Mouse (Mus musculus) brain, embryonic 14.5 days (tissue): Measurements from ENCODE around the gene Wbp11. TPM values are rescaled to one million over a fixed set of nuclear protein-coding genes. Genes with fewer than 3 reads are reported as not detected.
A peak's percentile ranks its signal among the peaks of the same experiment; 100 is the strongest.

Experiments used
- DNase-seq: peaks from one replicate; pipeline ENCODE4 v3.0.0-alpha.2; 2011; ENCODE audit warnings: low read depth
- CTCF ChIP-seq: fragments of 200-500 bp; IDR thresholded peaks from 2 replicates; pipeline ENCODE4 v1.5.1; 2012; ENCODE audit warnings: inconsistent platforms, mild to moderate bottlenecking, moderate library complexity, borderline replicate concordance; ENCODE audit not compliant: insufficient read depth, insufficient read length; ENCODE audit errors: extremely low read depth
- POLR2A ChIP-seq: fragments of 200-500 bp; IDR thresholded peaks from 2 replicates; pipeline ENCODE4 v1.6.1; 2012; ENCODE audit warnings: mild to moderate bottlenecking, inconsistent platforms, borderline replicate concordance; ENCODE audit not compliant: poor library complexity, insufficient read depth, insufficient read length, severe bottlenecking; ENCODE audit errors: extremely low read depth
- polyA plus RNA-seq: library from polyadenylated mRNA; depleted of rRNA; stranded (reverse); fragments of >200 nt; gene quantifications from 2 replicates; pipeline ENCODE4 v1.2.3, GENCODE M21; 2012

Gene Wbp11
- polyA plus RNA-seq, 1 experiment, result 81.9 TPM

DNA sequence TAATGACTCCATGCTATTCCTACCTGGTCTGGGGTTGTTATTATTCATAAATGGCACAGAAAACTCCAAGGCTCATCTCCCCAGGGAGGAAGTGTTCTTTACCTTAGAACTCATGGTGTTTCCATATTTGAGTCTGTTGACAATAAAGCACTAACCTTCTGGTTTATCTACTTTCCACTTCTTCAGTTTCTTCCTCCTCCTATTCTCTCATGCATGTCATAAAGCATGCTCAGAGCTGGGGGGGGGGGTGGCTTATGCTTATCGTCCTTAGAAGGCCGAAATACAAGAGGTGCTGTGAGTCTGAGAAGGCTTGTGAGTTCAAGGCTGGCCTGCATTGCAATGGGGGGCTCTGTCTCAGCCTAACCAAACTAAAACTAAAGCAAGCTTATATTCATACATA is 27.1 kb upstream of the Wbp11 start:
- TF ChIP-seq CTCF (no peak), POLR2A (no peak)

DNA sequence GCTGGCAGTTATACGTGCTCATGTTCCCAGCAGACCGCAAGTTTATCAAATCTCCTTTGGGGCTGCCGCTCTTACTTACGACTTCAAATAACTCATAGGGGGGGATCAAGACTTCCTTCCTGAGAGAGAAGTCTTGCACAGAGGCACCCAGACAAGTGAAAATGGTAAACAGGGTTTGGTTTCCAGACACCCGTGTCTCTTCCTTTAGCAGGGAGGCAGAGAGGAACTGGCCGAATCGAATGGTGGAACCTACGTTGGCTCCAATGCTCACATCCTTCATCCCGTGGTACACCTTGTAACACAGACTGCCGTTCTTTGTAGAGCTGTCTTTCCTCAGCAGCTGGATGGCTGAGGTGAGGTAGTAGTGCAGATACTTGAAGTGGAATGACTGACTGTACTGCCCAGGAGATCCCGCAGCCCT is 26.3 kb upstream of the Wbp11 start:
- DNase-seq, result no peak
- TF ChIP-seq POLR2A (no peak), CTCF (no peak)

More for the DNA sequence above, 27.1 kb upstream of the Wbp11 start:
- DNase-seq, result no peak

DNA sequence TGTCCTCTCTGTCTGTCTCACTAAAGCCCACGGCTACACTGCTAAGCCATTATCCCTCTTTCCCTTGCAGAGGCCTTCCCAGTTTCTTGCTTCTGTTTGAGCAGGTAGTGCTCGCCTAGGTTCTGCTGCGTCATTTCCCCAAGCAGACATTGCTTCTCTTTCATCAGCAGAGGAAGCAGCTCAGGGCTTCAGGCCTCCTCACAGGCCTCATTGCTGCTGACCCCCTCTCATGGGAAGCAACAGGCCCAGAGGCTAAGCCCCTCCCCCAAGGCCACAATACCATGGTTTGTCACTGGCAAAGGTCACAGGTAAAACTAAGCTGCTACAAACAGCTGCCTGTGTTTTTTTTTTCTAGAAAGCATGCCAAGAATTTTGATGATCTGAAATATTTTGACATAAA is 24.7 kb upstream of the Wbp11 start:
- DNase-seq, result no peak
- no peak for TF ChIP-seq CTCF
- no peak for TF ChIP-seq POLR2A

DNA sequence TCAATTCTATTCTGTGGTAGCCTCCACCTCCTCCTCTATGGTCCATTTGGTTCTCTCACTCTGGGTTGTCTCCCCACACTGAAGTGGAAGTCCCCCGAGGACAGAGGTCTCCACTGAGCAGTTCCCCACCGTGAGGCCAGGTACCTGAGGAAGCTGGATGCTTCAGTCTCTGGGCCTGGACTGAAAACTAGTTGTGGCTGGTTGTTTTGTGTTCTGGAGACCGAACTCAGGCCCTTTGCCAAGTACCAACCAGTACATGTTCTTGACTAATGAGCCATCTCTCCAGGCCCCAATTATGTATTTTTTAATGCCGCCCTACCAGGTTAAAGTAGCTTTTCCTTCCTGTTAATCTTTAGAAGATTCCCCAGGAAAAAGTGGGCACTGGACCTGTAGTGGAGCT is 24.3 kb upstream of the Wbp11 start:
- TF ChIP-seq CTCF, result no peak
- no peak for TF ChIP-seq POLR2A
- DNase-seq, result no peak

DNA sequence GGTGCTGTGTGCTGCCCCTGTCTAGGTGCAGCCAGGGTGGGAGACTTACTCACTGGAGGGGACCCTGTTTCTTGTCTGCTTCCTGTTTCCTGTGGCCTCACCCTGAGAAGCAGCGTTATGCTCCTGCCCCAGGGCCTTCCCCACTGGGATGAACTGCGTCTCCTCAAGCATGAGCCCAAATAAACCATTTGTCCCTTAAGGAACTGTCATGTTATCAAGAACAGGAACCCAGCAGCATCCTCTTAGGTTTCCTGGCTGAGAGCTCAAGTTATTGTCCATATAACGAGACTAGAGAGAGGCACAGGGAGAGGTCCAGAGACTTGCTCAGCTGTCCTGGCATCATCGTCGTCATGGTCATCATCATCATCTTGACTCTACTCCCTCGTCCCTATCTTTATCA is 22.2 kb upstream of the Wbp11 start:
- TF ChIP-seq CTCF, result no peak
- no peak for TF ChIP-seq POLR2A

DNA sequence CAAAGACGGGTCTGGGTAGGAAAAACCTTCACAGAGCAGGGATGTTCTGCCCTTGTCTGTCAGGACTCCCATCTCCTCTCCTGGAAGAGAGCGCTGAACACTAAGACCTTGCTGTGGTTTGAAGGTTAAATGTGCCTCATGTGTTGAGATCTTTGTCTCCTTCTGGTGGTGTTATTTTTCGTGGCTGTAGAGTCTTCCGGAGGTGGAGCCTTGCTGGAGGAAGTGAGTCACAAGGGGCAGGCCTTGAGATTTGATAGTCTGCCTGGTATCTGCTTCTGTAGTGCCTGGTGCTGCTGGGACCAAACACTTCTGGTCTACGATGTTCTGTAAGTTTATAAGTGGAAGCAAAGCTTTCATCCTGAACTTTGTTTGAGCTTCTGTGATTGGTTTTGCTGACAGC is 20.9 kb upstream of the Wbp11 start:
- DNase-seq, result no peak
- TF ChIP-seq POLR2A, result no peak
- TF ChIP-seq CTCF, result no peak

More for the DNA sequence above, 22.2 kb upstream of the Wbp11 start:
- no peak for DNase-seq

DNA sequence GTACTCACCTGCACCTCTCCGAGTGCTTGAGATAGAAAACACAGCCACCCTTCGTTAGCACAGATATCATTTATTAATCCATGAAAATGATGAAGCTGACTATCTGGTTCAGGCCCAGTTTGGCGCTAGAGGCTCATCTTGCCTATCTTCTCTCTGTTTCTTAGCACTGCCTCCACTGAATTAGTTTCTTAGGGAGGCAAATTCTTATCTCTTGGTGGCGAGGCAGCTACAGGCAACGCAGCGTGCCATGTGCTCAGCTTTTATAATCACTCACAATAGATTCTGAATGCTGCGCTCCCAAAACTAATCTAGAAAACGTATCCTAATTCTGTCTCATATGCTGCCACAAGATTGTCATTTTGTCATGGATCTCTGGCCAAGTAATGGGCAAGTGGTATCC is 20.4 kb upstream of the Wbp11 start:
- no peak for DNase-seq
- TF ChIP-seq CTCF, result no peak
- no peak for TF ChIP-seq POLR2A

DNA sequence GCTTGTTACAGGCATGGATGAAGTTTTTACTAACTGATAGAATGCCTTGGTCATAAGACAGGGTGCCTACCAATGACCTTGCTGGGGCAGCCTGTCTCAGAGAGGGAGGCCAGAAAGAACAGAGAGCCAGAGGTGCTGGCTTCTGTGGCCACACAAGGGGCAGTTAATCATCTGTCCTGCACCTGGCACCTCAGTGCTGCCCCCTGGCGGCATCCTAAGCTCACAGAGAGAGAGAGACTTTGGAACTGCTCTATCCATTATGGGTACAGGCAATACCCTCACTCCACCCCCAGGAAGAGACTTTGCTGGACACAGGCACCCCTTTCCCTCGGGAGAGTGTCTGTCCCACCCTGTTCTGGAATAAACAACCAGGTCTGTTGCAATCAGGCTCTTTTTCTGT is 19.8 kb upstream of the Wbp11 start:
- TF ChIP-seq POLR2A, result no peak
- TF ChIP-seq CTCF, result peak; percentile 55
- DNase-seq, result no peak

DNA sequence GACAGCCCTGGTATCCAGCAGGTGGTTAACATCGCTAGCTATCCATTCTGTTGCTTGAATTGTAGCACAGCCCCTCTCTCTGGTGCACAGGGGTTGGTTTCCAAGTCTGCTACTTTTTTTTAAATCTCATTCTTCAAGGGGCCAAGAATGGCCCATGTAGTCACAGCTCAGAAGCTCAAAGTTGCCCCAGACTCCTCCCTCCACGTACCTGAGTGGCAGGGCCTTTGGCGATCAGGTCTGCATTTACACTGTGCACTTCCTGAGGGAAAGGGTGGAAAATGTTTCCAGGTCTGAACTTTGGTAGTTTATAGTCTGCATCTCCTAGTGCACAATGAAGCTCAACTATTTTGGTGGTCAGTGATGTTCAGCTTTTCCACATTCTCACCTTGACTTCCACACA is 19.2 kb upstream of the Wbp11 start:
- TF ChIP-seq CTCF (no peak), POLR2A (no peak)

DNA sequence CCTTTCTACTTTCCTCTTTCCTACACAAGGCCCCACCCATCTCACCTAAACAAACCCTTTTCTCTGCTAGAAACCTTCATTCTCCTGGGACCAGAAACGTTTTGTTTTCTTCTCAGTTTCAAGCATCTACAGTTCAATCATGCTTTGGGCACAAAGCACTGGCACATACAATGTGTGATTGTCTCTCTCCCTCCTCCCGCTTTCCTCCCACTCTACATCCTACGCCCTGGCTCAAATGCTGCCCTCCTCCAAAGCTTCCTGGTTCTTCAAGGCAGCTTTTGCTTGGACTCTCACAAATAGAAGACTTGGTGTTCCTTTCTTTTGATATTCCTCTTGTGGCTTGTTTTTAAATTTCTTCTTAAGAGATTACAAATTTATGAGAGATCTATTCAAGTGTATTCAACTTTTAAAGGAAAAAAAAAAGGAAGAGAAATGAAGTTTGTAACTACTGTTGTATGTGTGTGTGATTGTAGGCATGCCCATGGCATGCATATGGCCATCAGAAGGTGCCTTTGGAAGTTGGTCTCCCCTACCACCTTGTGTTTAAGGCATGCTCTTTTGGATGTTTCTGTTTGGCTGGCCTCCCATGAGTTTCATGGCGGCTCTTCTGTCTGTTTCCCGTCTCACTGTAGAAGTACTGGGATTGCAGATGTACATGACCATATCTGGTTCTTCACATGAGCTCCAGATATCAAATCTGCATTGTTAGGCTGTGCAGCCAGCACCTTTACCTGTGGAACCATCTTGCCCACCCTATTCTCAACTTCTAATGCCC is 17.9 kb upstream of the Wbp11 start:
- TF ChIP-seq POLR2A, result no peak
- no peak for TF ChIP-seq CTCF
- DNase-seq, result no peak

More for the DNA sequence above, 19.2 kb upstream of the Wbp11 start:
- no peak for DNase-seq

DNA sequence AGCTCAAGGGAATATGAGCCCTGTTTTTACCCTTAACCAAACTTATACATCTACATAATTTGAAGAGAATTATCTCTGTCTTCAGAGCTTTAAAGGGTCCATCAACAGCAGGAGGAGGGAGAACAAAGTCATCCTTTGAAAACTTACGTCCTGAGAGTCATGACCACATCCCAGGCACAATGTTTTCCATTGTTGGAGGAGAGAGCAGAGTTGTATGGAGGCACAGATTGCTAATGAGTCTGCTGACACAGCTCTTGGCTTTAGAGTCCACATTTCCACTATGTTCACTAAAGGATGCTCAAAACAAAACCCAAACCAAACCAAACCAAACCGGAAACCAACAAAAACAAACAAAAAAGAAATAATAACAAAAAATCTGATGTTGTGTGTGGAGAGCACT is 16.9 kb upstream of the Wbp11 start:
- no peak for DNase-seq
- TF ChIP-seq POLR2A, result no peak
- no peak for TF ChIP-seq CTCF

DNA sequence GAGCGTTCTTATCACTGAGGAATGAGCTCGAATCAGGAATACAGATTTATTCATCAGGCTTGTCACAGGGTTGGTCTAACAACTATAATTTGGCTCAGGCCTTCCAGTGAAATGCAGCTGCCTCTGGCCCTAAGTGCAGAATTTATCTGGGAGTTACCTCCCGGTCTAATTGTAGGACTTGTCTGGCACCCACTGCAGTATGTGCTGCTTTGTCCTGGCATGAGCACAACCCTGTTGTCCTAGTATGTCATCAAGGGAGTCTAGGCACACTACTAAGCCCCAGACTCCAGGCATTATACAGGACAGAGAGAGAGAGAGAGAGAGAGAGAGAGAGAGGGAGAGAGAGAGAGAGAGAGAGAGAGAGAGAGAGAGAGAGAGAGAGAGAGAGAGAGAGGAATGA is 9.3 kb upstream of the Wbp11 start:
- DNase-seq, result no peak
- TF ChIP-seq CTCF (no peak), POLR2A (no peak)
